Mouse (Mus musculus) midbrain, embryonic 14.5 days (tissue): ENCODE results near the gene Abi3bp. TPM values are rescaled to one million over a fixed set of nuclear protein-coding genes. Genes with fewer than 3 reads are reported as not detected.

Experiments used
- ATAC-seq: fragments of 200-750 bp; cut with Nextera tagmentation; 2 replicates; pipeline ENCODE4 v1.8.0; 2017; ENCODE audit warnings: moderate number of reproducible peaks, moderate library complexity; ENCODE audit not compliant: low FRiP score, low TSS enrichment
- DNase-seq: peaks from one replicate; pipeline ENCODE4 v3.0.0-alpha.2; 2015
- H3K27ac ChIP-seq: fragments of 300-500 bp; sonication (generic); replicated peaks from 2 replicates; pipeline ENCODE4 v1.5.1; 2014; ENCODE audit warnings: mild to moderate bottlenecking, low read depth, low read length, moderate library complexity
- H3K27me3 ChIP-seq: fragments of 300-500 bp; sonication (generic); 2 replicates; pipeline ENCODE4 v1.6.1; 2014; ENCODE audit warnings: low read length, control low read depth, mixed read lengths; ENCODE audit not compliant: control insufficient read depth, insufficient read depth
- H3K36me3 ChIP-seq: fragments of 300-500 bp; sonication (generic); 2 replicates; pipeline ENCODE4 v1.6.1; 2014; ENCODE audit warnings: low read length, control low read depth; ENCODE audit not compliant: control insufficient read depth, insufficient read depth
- H3K4me1 ChIP-seq: fragments of 300-500 bp; sonication (generic); 2 replicates; pipeline ENCODE4 v1.6.1; 2014; ENCODE audit warnings: mild to moderate bottlenecking, antibody characterized with exemption, low read length, control low read depth; ENCODE audit not compliant: control insufficient read depth, insufficient read depth
- H3K4me2 ChIP-seq: fragments of 300-500 bp; sonication (generic); 2 replicates; pipeline ENCODE4 v1.6.1; 2014; ENCODE audit warnings: mild to moderate bottlenecking, low read length, moderate library complexity
- H3K4me3 ChIP-seq: fragments of 300-500 bp; sonication (generic); replicated peaks from 2 replicates; pipeline ENCODE4 v1.5.1; 2014; ENCODE audit warnings: low read depth, low read length
- H3K9ac ChIP-seq: fragments of 300-500 bp; sonication (generic); replicated peaks from 2 replicates; pipeline ENCODE4 v1.6.1; 2014; ENCODE audit warnings: mild to moderate bottlenecking, low read length, moderate library complexity
- H3K9me3 ChIP-seq: fragments of 300-500 bp; sonication (generic); 2 replicates; pipeline ENCODE4 v1.6.1; 2016; ENCODE audit warnings: low read length, control low read depth, mixed read lengths; ENCODE audit not compliant: control insufficient read depth
- WGBS: fragments of 180-500 bp; shearing (Covaris S2); extraction: QIAGEN DNeasy Blood & Tissue Kit; methylation state at CpG from one replicate; pipeline ENCODE4 v1.1.7; 2014; 5-methylcytosine and 5-hydroxymethylcytosine counted together
- polyA plus RNA-seq: library from polyadenylated mRNA; unstranded; fragments of >200 nt; fragmentation: Nextera tagmentation; extraction: Ambion mirVana; gene quantifications from 2 replicates; pipeline ENCODE4 v1.2.1, GENCODE M21; 2014

The Abi3bp gene
- polyA plus RNA-seq, 1 experiment from 2014 or later, result 0.43 TPM

DNA sequence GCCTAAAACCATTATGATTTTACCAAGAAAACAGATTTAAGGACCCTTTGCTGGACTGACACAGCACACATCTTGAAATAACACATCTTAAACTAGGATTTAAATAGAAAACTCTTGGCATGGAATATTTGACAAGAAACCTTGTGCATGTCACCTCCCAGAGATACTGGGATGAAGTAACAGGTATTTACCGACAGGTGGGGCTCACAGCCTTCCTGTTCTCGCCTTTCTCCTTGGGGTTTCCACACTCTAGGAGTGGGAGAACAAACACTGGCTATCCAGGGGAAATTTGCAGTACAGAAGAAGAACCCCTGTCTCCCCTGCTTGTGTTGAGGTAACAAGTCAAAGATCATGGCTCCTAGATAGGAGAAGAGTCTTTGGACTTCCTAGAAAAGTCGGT is 22.8 kb downstream of the Abi3bp start:
- Histone ChIP-seq H3K9ac (no peak overlapping the region), H3K36me3 (no peaks in the 10 kb centered on the region), H3K9me3 (no peaks in the 10 kb centered on the region), H3K4me2 (no peak overlapping the region), H3K4me3 (no peak overlapping the region), H3K27ac (no peak overlapping the region), H3K27me3 (no peaks in the 10 kb centered on the region), H3K4me1 (no peaks in the 10 kb centered on the region)
- DNase-seq (no peak), ATAC-seq (no peak)
- WGBS, result 49% methylated on average over 3 of the region's 3 CpGs

DNA sequence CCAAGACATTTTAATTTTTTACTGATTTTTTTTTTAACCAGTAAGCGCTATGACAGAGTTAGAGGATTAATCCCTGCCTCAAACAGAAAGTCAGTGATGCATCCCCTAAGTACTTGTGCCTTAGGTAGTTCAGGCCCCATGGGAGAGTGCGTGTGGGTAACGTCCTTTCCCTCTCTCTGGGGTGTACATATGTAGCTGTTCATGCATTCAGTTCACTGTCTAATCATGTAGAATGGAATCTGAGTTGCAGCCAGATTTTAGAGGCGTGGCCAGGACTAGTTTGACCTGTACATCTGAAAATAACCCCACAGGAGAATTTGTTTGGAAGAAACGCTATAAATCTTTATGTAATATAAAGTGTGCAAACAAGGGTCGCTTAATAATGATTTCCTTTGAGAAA is 23.4 kb downstream of the Abi3bp start:
- WGBS, result 76% methylated on average over 6 of the region's 6 CpGs
- H3K4me3 ChIP-seq, result no peak overlapping the region
- H3K9ac ChIP-seq, result no peak overlapping the region
- ATAC-seq (no peak), DNase-seq (peak; percentile 2)
- no peaks in the 10 kb centered on the region for H3K9me3 ChIP-seq
- H3K36me3 ChIP-seq, result no peaks in the 10 kb centered on the region
- no peak overlapping the region for H3K4me2 ChIP-seq
- no peak overlapping the region for H3K27ac ChIP-seq
- H3K27me3 ChIP-seq, result no peaks in the 10 kb centered on the region
- no peaks in the 10 kb centered on the region for H3K4me1 ChIP-seq

DNA sequence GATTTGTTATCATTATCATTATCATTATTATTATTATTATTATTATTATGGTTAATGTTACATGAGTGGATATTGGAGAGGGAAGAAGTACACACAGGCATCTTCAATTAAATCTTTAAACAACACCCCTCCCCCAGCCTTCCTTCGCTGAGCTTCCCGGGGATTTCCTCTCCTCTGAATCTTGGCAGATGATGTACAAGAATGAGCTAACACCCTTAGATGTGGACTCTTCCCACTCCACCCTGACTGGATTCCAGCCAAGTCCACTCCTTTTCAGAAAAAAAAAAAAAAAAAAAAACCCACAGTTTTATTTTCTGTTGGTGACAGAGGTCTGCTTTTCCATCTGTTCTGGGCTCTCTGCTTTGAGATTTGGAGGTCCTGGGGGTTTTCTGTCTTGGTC is 23.8 kb downstream of the Abi3bp start:
- Histone ChIP-seq H3K9ac (no peak overlapping the region), H3K36me3 (no peaks in the 10 kb centered on the region), H3K27ac (no peak overlapping the region), H3K4me2 (no peak overlapping the region), H3K27me3 (no peaks in the 10 kb centered on the region), H3K4me1 (no peaks in the 10 kb centered on the region), H3K9me3 (no peaks in the 10 kb centered on the region), H3K4me3 (no peak overlapping the region)
- ATAC-seq (no peak), DNase-seq (peak; percentile 18)
- 85% methylated on average over 2 of the region's 2 CpGs for WGBS

DNA sequence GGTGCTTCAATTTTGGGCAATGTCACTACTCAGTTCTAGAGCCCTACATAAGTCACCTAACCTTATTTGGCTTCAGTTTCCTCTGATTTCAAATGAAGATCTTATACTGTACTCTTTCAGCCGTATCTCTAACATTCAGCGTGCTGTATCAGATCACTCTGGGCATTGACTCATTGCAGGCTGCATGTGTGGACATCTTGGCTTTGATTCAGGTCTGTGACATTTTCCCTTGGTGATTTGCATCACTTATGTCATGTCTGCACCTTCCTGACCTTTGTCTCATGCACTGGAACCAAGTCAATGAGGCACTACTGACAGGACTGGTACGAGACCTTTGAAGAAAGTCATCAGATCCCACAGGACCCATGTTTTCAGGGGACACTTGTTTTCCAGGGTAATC is 24.5 kb downstream of the Abi3bp start:
- WGBS, result 97% methylated on average over 3 of the region's 3 CpGs
- no peak overlapping the region for H3K27ac ChIP-seq

DNA sequence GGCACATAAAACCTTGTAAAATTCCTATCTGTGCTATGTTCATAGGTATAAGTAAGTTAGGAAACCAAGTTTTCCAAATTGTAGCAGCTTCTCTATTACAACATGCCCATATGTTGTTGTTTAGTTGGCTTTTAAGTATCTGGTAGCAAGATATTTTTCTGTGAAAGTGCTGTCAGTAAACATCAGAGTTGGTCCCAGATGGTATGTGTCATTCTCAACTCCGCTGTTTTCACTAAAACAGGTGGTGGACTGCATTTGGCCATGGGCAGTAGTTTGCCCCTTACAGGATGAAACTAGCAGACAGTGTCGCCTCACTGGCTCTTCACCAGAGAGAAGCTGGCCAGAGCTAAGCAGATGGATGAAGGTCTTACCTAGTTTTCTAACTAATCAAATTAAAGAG is 26.3 kb downstream of the Abi3bp start:
- DNase-seq (no peak), ATAC-seq (no peak)
- H3K4me1 ChIP-seq, result no peaks in the 10 kb centered on the region
- no peaks in the 10 kb centered on the region for H3K27me3 ChIP-seq
- H3K36me3 ChIP-seq, result no peaks in the 10 kb centered on the region
- WGBS, result 83% methylated on average over 2 of the region's 2 CpGs
- no peak overlapping the region for H3K4me2 ChIP-seq
- H3K27ac ChIP-seq, result no peak overlapping the region
- H3K9me3 ChIP-seq, result no peaks in the 10 kb centered on the region
- H3K4me3 ChIP-seq, result no peak overlapping the region
- H3K9ac ChIP-seq, result no peak overlapping the region

More for the DNA sequence above, 24.5 kb downstream of the Abi3bp start:
- no peak for ATAC-seq
- H3K9ac ChIP-seq, result no peak overlapping the region
- DNase-seq, result no peak
- H3K9me3 ChIP-seq, result no peaks in the 10 kb centered on the region
- H3K4me2 ChIP-seq, result no peak overlapping the region
- no peaks in the 10 kb centered on the region for H3K36me3 ChIP-seq
- no peaks in the 10 kb centered on the region for H3K4me1 ChIP-seq
- H3K27me3 ChIP-seq, result no peaks in the 10 kb centered on the region
- H3K4me3 ChIP-seq, result no peak overlapping the region

DNA sequence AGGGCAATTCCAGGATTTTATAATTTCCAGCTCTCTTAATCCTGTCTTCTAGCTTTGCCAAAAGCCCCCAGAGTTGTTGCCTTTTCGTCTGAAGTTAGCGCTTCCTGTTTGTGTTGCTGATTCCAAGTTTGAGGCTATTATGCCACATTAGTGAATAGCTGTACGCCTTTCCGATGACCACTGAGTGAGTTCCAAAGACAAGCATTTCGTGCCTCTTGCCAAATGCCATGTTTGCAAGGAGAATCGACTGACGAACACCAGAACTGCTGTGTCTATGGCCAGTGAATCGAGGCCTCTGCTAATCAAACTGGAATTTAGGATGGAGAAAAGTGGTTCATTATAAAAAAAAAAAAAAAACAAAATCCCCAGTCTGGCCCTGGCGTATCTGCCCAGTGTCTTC is 40.3 kb downstream of the Abi3bp start:
- H3K4me2 ChIP-seq, result no peak overlapping the region
- no peaks in the 10 kb centered on the region for H3K9me3 ChIP-seq
- no peak overlapping the region for H3K9ac ChIP-seq
- no peak overlapping the region for H3K4me3 ChIP-seq
- no peak overlapping the region for H3K27ac ChIP-seq
- 91% methylated on average over 9 of the region's 9 CpGs for WGBS
- H3K4me1 ChIP-seq, result no peaks in the 10 kb centered on the region
- H3K27me3 ChIP-seq, result no peaks in the 10 kb centered on the region
- DNase-seq, result no peak
- no peaks in the 10 kb centered on the region for H3K36me3 ChIP-seq
- no peak for ATAC-seq

DNA sequence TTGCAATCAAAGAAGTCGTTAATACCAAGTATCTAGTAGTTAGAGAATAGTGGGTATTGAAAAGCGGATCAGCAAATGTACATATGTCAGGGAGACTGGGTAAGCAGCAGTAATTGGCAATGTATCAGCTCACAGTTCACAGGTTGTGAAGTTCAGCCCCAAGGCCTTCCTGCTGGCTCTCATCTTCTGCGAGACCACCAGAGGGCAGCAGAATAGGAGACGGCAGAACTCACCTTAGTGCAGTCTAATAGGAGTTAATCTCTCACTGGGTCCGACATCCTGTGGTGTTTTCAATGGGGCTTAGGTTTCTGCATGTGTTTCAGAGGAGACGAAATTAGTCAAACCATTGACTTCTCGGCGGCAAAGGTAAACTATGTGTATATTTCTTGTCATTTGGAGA is 46.7 kb downstream of the Abi3bp start:
- Histone ChIP-seq H3K27me3 (no peaks in the 10 kb centered on the region), H3K4me3 (no peak overlapping the region), H3K4me2 (no peak overlapping the region), H3K9ac (no peak overlapping the region), H3K9me3 (no peaks in the 10 kb centered on the region), H3K27ac (no peak overlapping the region), H3K36me3 (no peaks in the 10 kb centered on the region), H3K4me1 (no peaks in the 10 kb centered on the region)
- WGBS, result 46% methylated on average over 8 of the region's 8 CpGs
- ATAC-seq (no peak), DNase-seq (peak; percentile 7)

DNA sequence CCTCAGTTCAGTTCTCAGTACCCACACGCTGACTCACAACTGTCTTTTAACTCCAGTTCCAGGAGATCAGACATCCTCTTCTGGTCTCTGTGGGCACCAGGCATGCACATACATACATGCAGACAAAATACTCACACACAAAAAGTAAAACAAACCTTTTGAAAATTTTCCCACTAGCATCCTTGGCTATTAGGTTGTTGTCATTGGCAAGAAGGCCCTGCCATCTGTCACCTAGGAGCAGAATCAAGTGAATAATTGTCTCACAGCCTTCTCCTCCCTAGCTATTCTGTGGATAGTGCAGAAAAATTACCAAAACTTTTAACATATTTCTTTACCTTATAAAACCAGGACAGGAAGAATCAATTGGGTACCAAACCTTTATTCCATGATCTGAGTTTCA is 48.8 kb downstream of the Abi3bp start:
- H3K4me3 ChIP-seq, result no peak overlapping the region
- no peaks in the 10 kb centered on the region for H3K4me1 ChIP-seq
- 91% methylated on average over 1 of the region's 1 CpGs for whole genome bisulfite sequencing
- H3K36me3 ChIP-seq, result no peaks in the 10 kb centered on the region
- no peak for DNase-seq
- no peak overlapping the region for H3K9ac ChIP-seq
- no peaks in the 10 kb centered on the region for H3K27me3 ChIP-seq
- H3K4me2 ChIP-seq, result no peak overlapping the region
- no peak overlapping the region for H3K27ac ChIP-seq
- H3K9me3 ChIP-seq, result no peaks in the 10 kb centered on the region
- ATAC-seq, result no peak

DNA sequence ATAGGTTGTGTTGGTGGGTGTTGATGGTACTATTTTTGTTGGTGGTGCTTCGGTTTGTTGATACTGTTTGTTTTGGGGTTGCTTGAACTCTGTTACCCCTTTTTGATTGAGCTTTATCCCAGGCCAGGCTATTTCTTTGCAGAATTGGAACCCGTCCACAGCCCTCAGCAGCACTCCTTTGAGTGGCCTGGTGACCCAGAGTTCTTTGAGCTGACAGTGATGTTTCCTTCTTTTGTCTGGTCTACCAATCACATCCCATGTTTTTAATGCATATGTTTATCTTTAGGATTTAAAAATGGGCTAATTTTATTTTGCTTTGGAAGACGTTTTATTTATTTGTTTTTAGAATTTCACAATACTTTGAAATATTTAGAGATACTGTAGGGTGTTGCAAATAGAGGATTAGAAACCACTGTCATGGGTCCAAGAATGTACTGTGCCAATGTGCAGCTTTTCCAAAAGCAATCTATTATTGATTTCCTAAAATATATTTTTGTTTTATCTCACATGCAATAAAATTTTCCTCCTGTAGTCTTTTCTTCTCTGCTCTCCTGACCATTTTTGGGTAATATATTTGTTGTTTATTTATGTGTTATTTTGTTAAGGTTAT is 50.5 kb downstream of the Abi3bp start:
- Histone ChIP-seq H3K27ac (no peak overlapping the region), H3K36me3 (no peaks in the 10 kb centered on the region), H3K9me3 (no peaks in the 10 kb centered on the region), H3K4me2 (no peak overlapping the region), H3K4me1 (no peaks in the 10 kb centered on the region), H3K9ac (no peak overlapping the region), H3K4me3 (no peak overlapping the region), H3K27me3 (no peaks in the 10 kb centered on the region)
- 81% methylated on average over 3 of the region's 3 CpGs for WGBS
- no peak for DNase-seq
- no peak for ATAC-seq
